Mouse (Mus musculus): Measurements from ENCODE around the gene Ripor3. TPM values are rescaled to one million over a fixed set of nuclear protein-coding genes. Genes with fewer than 3 reads are reported as not detected.
A peak's percentile ranks its signal among the peaks of the same experiment; 100 is the strongest.

Ripor3 gene
- polyA plus RNA-seq, 1 experiment from 2014 or later, result 0.13 TPM

DNA sequence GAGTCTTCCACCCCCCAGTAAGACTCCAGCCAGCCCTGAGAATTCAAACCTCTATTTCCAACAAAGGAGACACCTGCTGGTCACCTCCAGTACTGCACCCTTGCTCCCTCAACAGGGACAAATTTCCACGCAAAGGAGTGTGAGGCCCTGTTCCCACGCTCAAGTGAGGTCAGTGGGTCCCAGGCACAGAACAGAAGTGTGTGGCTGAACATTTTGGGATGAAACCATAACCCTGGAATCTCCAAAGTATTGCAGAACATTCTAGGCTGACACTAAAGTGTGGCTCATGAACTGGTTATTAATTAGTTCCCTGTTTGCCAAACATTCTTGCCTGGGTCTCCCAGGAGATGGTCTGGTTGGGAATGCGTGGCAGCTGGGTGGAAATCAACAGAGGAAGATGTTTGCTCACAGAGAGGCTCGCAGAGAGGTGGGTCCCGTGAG lies 6.6 kb upstream of the Ripor3 start:
- Histone ChIP-seq H3K4me2 (replicated peaks) (no peak overlapping the region), H3K4me1 (replicated peaks; ENCODE audit: control insufficient read depth, insufficient read depth, low read length) (peaks cover 5% of the 10 kb centered on the region; the same call in 1 of the 2 replicates), H3K4me3 (replicated peaks; ENCODE audit: low read length) (no peak overlapping the region), H3K27me3 (ENCODE audit: control insufficient read depth, insufficient read depth, low read length) (no peaks in the 10 kb centered on the region), H3K9me3 (ENCODE audit: control insufficient read depth, low read length) (no peaks in the 10 kb centered on the region), H3K27ac (no peak overlapping the region), H3K36me3 (replicated peaks; ENCODE audit: control insufficient read depth, insufficient read depth) (no peaks in the 10 kb centered on the region), H3K9ac (no peak overlapping the region)
- ATAC-seq (ENCODE audit: low FRiP score) (no peak), DNase-seq (ENCODE audit: low spot score) (peak; percentile 75)
- WGBS, result 18% methylated on average over 5 of the region's 5 CpGs

DNA sequence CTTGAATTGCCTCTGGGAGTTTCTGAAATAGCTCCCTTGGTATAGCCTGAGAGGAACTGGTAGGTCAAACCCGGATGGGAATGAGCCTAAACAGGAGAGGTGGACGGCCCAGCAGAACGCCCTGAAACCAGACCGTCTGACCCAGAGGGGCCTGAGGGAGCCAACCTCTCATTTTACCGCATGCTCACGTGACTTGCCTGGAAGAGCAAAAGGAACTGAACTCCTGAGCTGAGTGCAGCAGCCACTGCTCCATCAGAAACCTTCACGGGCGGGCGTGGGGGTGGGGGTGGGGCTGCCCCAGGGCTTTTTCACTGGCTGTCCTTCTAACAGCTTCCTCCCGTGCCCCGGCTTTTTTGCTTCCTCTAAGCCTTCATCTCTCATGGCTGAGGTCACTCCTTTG lies 475 bp upstream of the Ripor3 start:
- Histone ChIP-seq H3K9ac (no peak overlapping the region), H3K27ac (no peak overlapping the region), H3K36me3 (replicated peaks; ENCODE audit: control insufficient read depth, insufficient read depth) (no peaks in the 10 kb centered on the region), H3K4me1 (replicated peaks; ENCODE audit: control insufficient read depth, insufficient read depth, low read length) (peaks cover 8% of the 10 kb centered on the region; the same call in 1 of the 2 replicates), H3K9me3 (ENCODE audit: control insufficient read depth, low read length) (no peaks in the 10 kb centered on the region), H3K4me3 (replicated peaks; ENCODE audit: low read length) (no peak overlapping the region), H3K27me3 (ENCODE audit: control insufficient read depth, insufficient read depth, low read length) (no peaks in the 10 kb centered on the region), H3K4me2 (replicated peaks) (no peak overlapping the region)
- no peak for ATAC-seq (ENCODE audit: low FRiP score)
- DNase-seq (ENCODE audit: low spot score), result no peak
- 38% methylated on average over 11 of the region's 11 CpGs for WGBS

DNA sequence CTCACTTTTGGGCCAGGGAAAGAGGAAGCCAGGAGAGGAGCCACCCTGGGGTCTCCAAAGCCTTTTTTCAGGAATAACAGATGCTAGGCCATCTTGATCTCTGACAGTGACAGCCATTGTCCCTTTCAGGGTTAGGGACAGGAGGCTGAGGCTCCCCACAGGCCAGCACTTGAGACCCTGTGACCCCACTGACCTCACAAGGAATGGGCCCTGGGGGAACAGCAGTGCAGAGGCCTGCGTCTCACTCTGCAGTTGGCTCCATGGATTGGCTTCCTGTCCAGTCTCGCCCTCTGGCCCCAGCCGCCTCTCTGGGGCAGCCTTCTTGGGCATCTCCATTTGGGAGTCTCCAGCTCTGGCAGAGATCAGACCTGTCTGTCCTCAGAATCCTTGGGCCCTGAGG lies 2.3 kb downstream of the Ripor3 start:
- ATAC-seq (ENCODE audit: low FRiP score), result no peak
- WGBS, result 64% methylated on average over 3 of the region's 3 CpGs
- H3K36me3 ChIP-seq (replicated peaks; ENCODE audit: control insufficient read depth, insufficient read depth), result no peaks in the 10 kb centered on the region

DNA sequence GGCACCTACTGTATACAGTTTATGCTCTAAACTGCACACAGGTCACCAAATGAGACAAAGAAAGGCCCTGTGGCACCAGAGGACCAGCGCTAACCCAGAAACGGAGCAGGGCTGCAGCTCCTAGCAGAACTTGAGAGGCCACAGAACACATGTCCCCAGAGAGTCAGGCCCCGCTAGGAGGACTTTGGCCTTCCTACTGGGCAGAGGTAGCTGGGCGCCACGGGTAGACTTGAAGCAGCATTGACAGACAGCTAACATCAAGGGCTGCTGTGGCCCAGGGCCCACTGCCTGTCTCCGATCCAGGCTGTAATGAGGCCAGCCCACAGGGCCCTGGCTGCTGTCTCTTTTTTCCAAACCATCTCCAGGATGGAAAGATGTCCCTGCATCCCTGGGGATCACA lies 3.9 kb downstream of the Ripor3 start:
- no peaks in the 10 kb centered on the region for H3K9me3 ChIP-seq (ENCODE audit: control insufficient read depth, low read length)
- no peak overlapping the region for H3K27ac ChIP-seq
- no peaks in the 10 kb centered on the region for H3K36me3 ChIP-seq (replicated peaks; ENCODE audit: control insufficient read depth, insufficient read depth)
- ATAC-seq (ENCODE audit: low FRiP score) (no peak), DNase-seq (ENCODE audit: low spot score) (no peak)
- H3K27me3 ChIP-seq (ENCODE audit: control insufficient read depth, insufficient read depth, low read length), result no peaks in the 10 kb centered on the region
- WGBS, result 76% methylated on average over 6 of the region's 6 CpGs
- H3K4me3 ChIP-seq (replicated peaks; ENCODE audit: low read length), result no peak overlapping the region
- H3K4me1 ChIP-seq (replicated peaks; ENCODE audit: control insufficient read depth, insufficient read depth, low read length), result peaks cover 8% of the 10 kb centered on the region; the same call in 1 of the 2 replicates
- no peak overlapping the region for H3K4me2 ChIP-seq (replicated peaks)
- H3K9ac ChIP-seq, result no peak overlapping the region

More for the DNA sequence above, 2.3 kb downstream of the Ripor3 start:
- H3K9me3 ChIP-seq (ENCODE audit: control insufficient read depth, low read length), result no peaks in the 10 kb centered on the region
- H3K27me3 ChIP-seq (ENCODE audit: control insufficient read depth, insufficient read depth, low read length), result no peaks in the 10 kb centered on the region
- no peak for DNase-seq (ENCODE audit: low spot score)
- H3K9ac ChIP-seq, result no peak overlapping the region
- peaks cover 8% of the 10 kb centered on the region; the same call in 1 of the 2 replicates for H3K4me1 ChIP-seq (replicated peaks; ENCODE audit: control insufficient read depth, insufficient read depth, low read length)
- H3K4me3 ChIP-seq (replicated peaks; ENCODE audit: low read length), result no peak overlapping the region
- no peak overlapping the region for H3K27ac ChIP-seq
- no peak overlapping the region for H3K4me2 ChIP-seq (replicated peaks)

DNA sequence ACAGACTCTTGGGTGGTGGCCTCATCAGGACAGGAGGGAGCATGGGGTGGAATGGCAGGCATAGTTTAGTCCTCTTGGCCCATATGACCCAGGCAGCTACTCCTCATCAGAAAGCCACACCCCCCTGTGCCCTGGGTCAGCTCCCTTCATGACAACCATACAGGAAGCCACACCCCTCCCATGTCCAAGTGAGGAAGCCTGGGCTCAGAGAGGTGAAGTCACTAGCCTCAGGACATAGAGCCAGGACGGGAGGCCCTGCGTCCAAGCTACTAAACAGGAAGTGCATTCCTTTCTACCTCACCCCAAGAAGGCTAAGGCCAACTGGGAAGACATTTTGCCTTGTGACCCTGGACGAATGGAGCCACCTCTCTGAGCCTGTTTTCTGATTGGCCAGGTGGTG lies 4.8 kb downstream of the Ripor3 start:
- DNase-seq (ENCODE audit: low spot score), result no peak
- H3K9ac ChIP-seq, result no peak overlapping the region

DNA sequence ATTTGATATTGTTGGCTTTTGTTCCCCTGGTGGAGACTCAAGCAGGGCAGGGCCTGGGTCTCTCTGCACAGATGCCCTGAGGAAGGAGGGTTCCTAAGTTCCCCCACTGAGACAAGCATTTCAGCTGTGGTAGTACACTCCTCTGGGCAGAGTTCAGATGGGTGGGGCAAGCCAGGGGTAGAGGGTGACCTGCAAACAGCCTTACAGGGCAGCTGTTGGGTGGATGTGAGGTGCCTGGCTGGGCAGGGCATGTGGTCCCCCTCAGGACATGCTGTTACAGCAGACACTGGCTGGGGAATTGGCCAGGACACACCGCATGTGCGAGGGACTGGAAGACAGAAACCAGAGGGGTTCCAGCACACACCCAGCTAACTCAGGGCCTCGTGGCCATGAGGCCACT lies 5.4 kb downstream of the Ripor3 start:
- no peak overlapping the region for H3K27ac ChIP-seq
- DNase-seq (ENCODE audit: low spot score) (no peak), ATAC-seq (ENCODE audit: low FRiP score) (no peak)
- H3K4me1 ChIP-seq (replicated peaks; ENCODE audit: control insufficient read depth, insufficient read depth, low read length), result no peaks in the 10 kb centered on the region
- no peak overlapping the region for H3K4me2 ChIP-seq (replicated peaks)
- H3K27me3 ChIP-seq (ENCODE audit: control insufficient read depth, insufficient read depth, low read length), result no peaks in the 10 kb centered on the region
- no peak overlapping the region for H3K4me3 ChIP-seq (replicated peaks; ENCODE audit: low read length)
- H3K36me3 ChIP-seq (replicated peaks; ENCODE audit: control insufficient read depth, insufficient read depth), result no peaks in the 10 kb centered on the region
- 0 out of 2 replicates have a peak, but pooled peaks cover 7% of the 10 kb centered on the region for H3K9me3 ChIP-seq (ENCODE audit: control insufficient read depth, low read length)
- H3K9ac ChIP-seq, result no peak overlapping the region
- WGBS, result 88% methylated on average over 3 of the region's 3 CpGs

More for the DNA sequence above, 4.8 kb downstream of the Ripor3 start:
- 64% methylated on average over 3 of the region's 3 CpGs for WGBS
- Histone ChIP-seq H3K4me1 (replicated peaks; ENCODE audit: control insufficient read depth, insufficient read depth, low read length) (peaks cover 6% of the 10 kb centered on the region; the same call in 1 of the 2 replicates), H3K27ac (no peak overlapping the region), H3K27me3 (ENCODE audit: control insufficient read depth, insufficient read depth, low read length) (no peaks in the 10 kb centered on the region), H3K4me3 (replicated peaks; ENCODE audit: low read length) (no peak overlapping the region), H3K36me3 (replicated peaks; ENCODE audit: control insufficient read depth, insufficient read depth) (no peaks in the 10 kb centered on the region), H3K9me3 (ENCODE audit: control insufficient read depth, low read length) (0 out of 2 replicates have a peak, but pooled peaks cover 1% of the 10 kb centered on the region), H3K4me2 (replicated peaks) (no peak overlapping the region)
- ATAC-seq (ENCODE audit: low FRiP score), result no peak

DNA sequence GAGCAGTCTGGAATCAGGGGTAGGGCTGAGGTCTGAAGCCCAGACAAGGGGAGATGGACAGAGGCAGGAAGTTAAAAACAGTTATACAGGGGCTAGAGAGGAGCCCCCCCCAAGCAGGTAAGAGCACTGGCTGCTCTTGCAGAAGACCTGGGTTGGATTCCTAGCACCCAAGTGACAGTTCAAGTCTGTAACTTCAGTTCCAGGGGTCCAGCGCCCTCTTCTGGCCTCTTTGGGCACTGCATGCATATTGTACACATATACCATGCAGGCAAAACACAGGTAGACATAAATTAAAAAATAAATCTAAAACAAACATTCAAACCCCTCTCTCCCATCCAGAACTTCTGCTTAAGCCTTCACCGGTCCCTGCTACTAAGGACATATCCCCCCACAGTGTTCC lies 6.0 kb downstream of the Ripor3 start:
- DNase-seq (ENCODE audit: low spot score) (no peak), ATAC-seq (ENCODE audit: low FRiP score) (no peak)
- H3K9ac ChIP-seq, result no peak overlapping the region
- no peak overlapping the region for H3K4me3 ChIP-seq (replicated peaks; ENCODE audit: low read length)
- H3K27me3 ChIP-seq (ENCODE audit: control insufficient read depth, insufficient read depth, low read length), result no peaks in the 10 kb centered on the region
- H3K27ac ChIP-seq, result no peak overlapping the region
- no peaks in the 10 kb centered on the region for H3K36me3 ChIP-seq (replicated peaks; ENCODE audit: control insufficient read depth, insufficient read depth)
- H3K9me3 ChIP-seq (ENCODE audit: control insufficient read depth, low read length), result 0 out of 2 replicates have a peak, but pooled peaks cover 7% of the 10 kb centered on the region
- 57% methylated on average over 2 of the region's 2 CpGs for WGBS
- no peak overlapping the region for H3K4me2 ChIP-seq (replicated peaks)
- no peaks in the 10 kb centered on the region for H3K4me1 ChIP-seq (replicated peaks; ENCODE audit: control insufficient read depth, insufficient read depth, low read length)

DNA sequence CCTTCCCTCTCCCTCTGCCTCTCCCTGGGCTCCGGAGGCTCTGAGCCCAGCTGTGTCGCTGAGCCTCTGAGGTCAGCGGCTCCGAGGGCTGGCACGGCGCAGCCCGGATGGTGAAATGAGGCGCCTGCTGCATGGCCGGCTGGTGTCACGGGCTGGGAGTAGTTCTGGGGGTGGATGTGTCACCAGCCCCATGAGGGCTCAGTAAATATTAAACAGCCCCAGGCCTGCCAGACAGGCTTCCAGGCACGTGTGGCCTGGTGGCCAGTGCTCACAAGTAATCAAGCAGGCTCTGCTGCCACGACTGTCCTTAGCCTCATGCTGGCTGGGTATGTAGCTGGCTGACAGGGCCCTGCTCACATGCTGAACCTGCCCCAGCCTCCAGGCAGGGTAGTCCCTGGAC lies 7.0 kb downstream of the Ripor3 start:
- Histone ChIP-seq H3K27me3 (ENCODE audit: control insufficient read depth, insufficient read depth, low read length) (no peaks in the 10 kb centered on the region), H3K4me2 (replicated peaks) (no peak overlapping the region), H3K9ac (no peak overlapping the region), H3K9me3 (ENCODE audit: control insufficient read depth, low read length) (0 out of 2 replicates have a peak, but pooled peaks cover 7% of the 10 kb centered on the region), H3K4me3 (replicated peaks; ENCODE audit: low read length) (no peak overlapping the region), H3K4me1 (replicated peaks; ENCODE audit: control insufficient read depth, insufficient read depth, low read length) (no peaks in the 10 kb centered on the region), H3K27ac (no peak overlapping the region), H3K36me3 (replicated peaks; ENCODE audit: control insufficient read depth, insufficient read depth) (no peaks in the 10 kb centered on the region)
- ATAC-seq (ENCODE audit: low FRiP score) (no peak), DNase-seq (ENCODE audit: low spot score) (no peak)
- 42% methylated on average over 12 of the region's 12 CpGs for WGBS

DNA sequence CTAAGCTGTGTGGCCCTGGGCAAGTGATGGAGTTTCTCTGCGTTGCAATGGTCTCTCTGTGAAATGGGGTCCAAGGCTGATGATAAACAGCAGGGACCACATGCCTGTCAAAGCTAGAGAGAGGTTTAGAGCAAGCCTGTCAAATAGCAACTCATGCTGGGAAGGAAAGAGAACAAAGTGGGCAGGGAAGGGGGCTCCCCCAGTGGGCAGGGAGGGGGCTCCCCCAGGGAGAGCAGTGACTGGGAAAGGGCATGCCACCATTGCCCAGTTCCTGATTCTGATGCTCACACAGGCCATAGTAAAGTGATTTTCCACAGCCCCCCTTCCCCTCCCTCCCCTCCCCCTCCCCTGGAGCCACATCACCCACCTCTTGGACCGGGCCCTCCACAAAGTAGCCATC lies 7.5 kb downstream of the Ripor3 start:
- DNase-seq (ENCODE audit: low spot score) (no peak), ATAC-seq (ENCODE audit: low FRiP score) (no peak)
- H3K4me2 ChIP-seq (replicated peaks), result no peak overlapping the region
- H3K4me3 ChIP-seq (replicated peaks; ENCODE audit: low read length), result no peak overlapping the region
- no peaks in the 10 kb centered on the region for H3K36me3 ChIP-seq (replicated peaks; ENCODE audit: control insufficient read depth, insufficient read depth)
- H3K27ac ChIP-seq, result no peak overlapping the region
- H3K9ac ChIP-seq, result no peak overlapping the region
- no peaks in the 10 kb centered on the region for H3K4me1 ChIP-seq (replicated peaks; ENCODE audit: control insufficient read depth, insufficient read depth, low read length)
- no peaks in the 10 kb centered on the region for H3K27me3 ChIP-seq (ENCODE audit: control insufficient read depth, insufficient read depth, low read length)
- 0 out of 2 replicates have a peak, but pooled peaks cover 7% of the 10 kb centered on the region for H3K9me3 ChIP-seq (ENCODE audit: control insufficient read depth, low read length)
- whole genome bisulfite sequencing, result 65% methylated on average over 2 of the region's 2 CpGs

DNA sequence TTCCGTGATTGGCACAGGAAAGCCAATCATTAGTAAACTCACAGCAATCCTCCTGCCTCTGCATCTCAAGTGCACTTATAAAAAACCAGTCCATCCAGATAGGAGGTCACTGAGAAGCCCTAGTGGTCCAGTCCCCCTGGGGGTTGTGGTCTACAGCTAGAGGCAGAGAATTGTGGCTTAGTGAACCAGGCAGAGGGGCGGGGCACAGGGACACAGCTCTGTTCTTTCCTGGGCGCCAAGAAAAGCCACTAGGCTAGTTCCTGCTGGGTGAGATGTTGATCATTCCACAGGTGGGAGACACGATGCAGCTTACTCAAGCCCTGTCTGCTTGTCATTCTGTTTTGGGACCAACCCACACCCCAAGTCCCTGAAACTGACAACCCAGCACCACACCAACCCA lies 8.2 kb downstream of the Ripor3 start:
- Histone ChIP-seq H3K9me3 (ENCODE audit: control insufficient read depth, low read length) (0 out of 2 replicates have a peak, but pooled peaks cover 7% of the 10 kb centered on the region), H3K27me3 (ENCODE audit: control insufficient read depth, insufficient read depth, low read length) (no peaks in the 10 kb centered on the region), H3K4me3 (replicated peaks; ENCODE audit: low read length) (no peak overlapping the region), H3K9ac (no peak overlapping the region), H3K36me3 (replicated peaks; ENCODE audit: control insufficient read depth, insufficient read depth) (no peaks in the 10 kb centered on the region), H3K27ac (no peak overlapping the region), H3K4me2 (replicated peaks) (no peak overlapping the region), H3K4me1 (replicated peaks; ENCODE audit: control insufficient read depth, insufficient read depth, low read length) (no peaks in the 10 kb centered on the region)
- no peak for DNase-seq (ENCODE audit: low spot score)
- ATAC-seq (ENCODE audit: low FRiP score), result no peak
- whole genome bisulfite sequencing, result 56% methylated on average over 4 of the region's 4 CpGs
